Mouse (Mus musculus) forebrain, embryonic 15.5 days (tissue): ENCODE results near the gene Nacc1. TPM values are rescaled to one million over a fixed set of nuclear protein-coding genes. Genes with fewer than 3 reads are reported as not detected.
A peak's percentile ranks its signal among the peaks of the same experiment; 100 is the strongest.

ENCODE experiments used
- ATAC-seq: fragments of 200-750 bp; cut with Nextera tagmentation; replicated peaks from 2 replicates; pipeline ENCODE4 v1.8.0; 2017; ENCODE audit warnings: mild to moderate bottlenecking, moderate TSS enrichment, moderate library complexity
- H3K27ac ChIP-seq: fragments of 300-500 bp; sonication (generic); replicated peaks from 2 replicates; pipeline ENCODE4 v1.5.1; 2015; ENCODE audit warnings: mild to moderate bottlenecking, inconsistent platforms
- H3K27me3 ChIP-seq: fragments of 300-500 bp; sonication (generic); 2 replicates; pipeline ENCODE4 v1.6.1; 2015; ENCODE audit warnings: inconsistent platforms
- H3K36me3 ChIP-seq: fragments of 300-500 bp; sonication (generic); 2 replicates; pipeline ENCODE4 v1.6.1; 2015; ENCODE audit warnings: mild to moderate bottlenecking, inconsistent platforms
- H3K4me1 ChIP-seq: fragments of 300-500 bp; sonication (generic); 2 replicates; pipeline ENCODE4 v1.6.1; 2015; ENCODE audit warnings: inconsistent platforms
- H3K4me2 ChIP-seq: fragments of 300-500 bp; sonication (generic); replicated peaks from 2 replicates; pipeline ENCODE4 v1.6.1; 2015; ENCODE audit warnings: mild to moderate bottlenecking, inconsistent platforms
- H3K4me3 ChIP-seq: fragments of 300-500 bp; sonication (generic); 2 replicates; pipeline ENCODE4 v1.5.1; 2015; ENCODE audit warnings: mild to moderate bottlenecking, inconsistent platforms
- H3K9ac ChIP-seq: fragments of 300-500 bp; sonication (generic); replicated peaks from 2 replicates; pipeline ENCODE4 v1.6.1; 2015; ENCODE audit warnings: mild to moderate bottlenecking, inconsistent platforms
- H3K9me3 ChIP-seq: fragments of 300-500 bp; sonication (generic); 2 replicates; pipeline ENCODE4 v1.6.1; 2016; ENCODE audit warnings: inconsistent platforms
- WGBS: fragments of 180-500 bp; shearing (Covaris S2); methylation state at CpG from one replicate; pipeline ENCODE4 v1.1.7; 2015; ENCODE audit warnings: mixed read lengths; 5-methylcytosine and 5-hydroxymethylcytosine counted together
- polyA plus RNA-seq: library from polyadenylated mRNA; unstranded; fragments of >200 nt; fragmentation: Nextera tagmentation; extraction: Ambion mirVana; gene quantifications from 2 replicates; pipeline ENCODE4 v1.2.1, GENCODE M21; 2015

Gene Nacc1
- polyA plus RNA-seq, 1 experiment from 2014 or later, result 15.5 TPM

GRCm38 (mm10) chr8:84725246-84725940, 37.7 kb upstream of the Nacc1 start:
- peaks cover 89% of the 10 kb centered on the region for H3K4me1 ChIP-seq
- ATAC-seq, result no peak
- no peaks in the 10 kb centered on the region for H3K9me3 ChIP-seq
- 55% methylated on average over 10 of the region's 10 CpGs for whole genome bisulfite sequencing
- H3K9ac ChIP-seq, result peak overlapping the region; percentile 10
- H3K27ac ChIP-seq, result peak overlapping the region; percentile 94
- no peak overlapping the region for H3K4me3 ChIP-seq
- no peaks in the 10 kb centered on the region for H3K27me3 ChIP-seq
- H3K36me3 ChIP-seq, result peaks cover 39% of the 10 kb centered on the region
- no peak overlapping the region for H3K4me2 ChIP-seq

GRCm38 (mm10) chr8:84724683-84725082, 37.0 kb upstream of the Nacc1 start:
- ATAC-seq, result no peak
- WGBS, result 49% methylated on average over 9 of the region's 9 CpGs
- Histone ChIP-seq H3K9me3 (no peaks in the 10 kb centered on the region), H3K4me3 (no peak overlapping the region), H3K4me2 (no peak overlapping the region), H3K9ac (no peak overlapping the region), H3K27me3 (no peaks in the 10 kb centered on the region), H3K4me1 (peaks cover 81% of the 10 kb centered on the region), H3K36me3 (peaks cover 44% of the 10 kb centered on the region), H3K27ac (peak overlapping the region; percentile 94)

GRCm38 (mm10) chr8:84723571-84723900, 35.9 kb upstream of the Nacc1 start:
- ATAC-seq, result no peak
- Histone ChIP-seq H3K4me2 (peak overlapping the region; percentile 5; the same call in 1 of the 2 replicates), H3K4me3 (no peak overlapping the region), H3K27ac (peak overlapping the region; percentile 94), H3K27me3 (no peaks in the 10 kb centered on the region), H3K9ac (peak overlapping the region; percentile 39), H3K36me3 (peaks cover 48% of the 10 kb centered on the region), H3K9me3 (no peaks in the 10 kb centered on the region), H3K4me1 (peaks cover 70% of the 10 kb centered on the region)
- 16% methylated on average over 7 of the region's 7 CpGs for WGBS

- H3K4me1 ChIP-seq, result peaks cover 65% of the 10 kb centered on the region
- H3K27me3 ChIP-seq, result no peaks in the 10 kb centered on the region
- peaks cover 50% of the 10 kb centered on the region for H3K36me3 ChIP-seq
- H3K27ac ChIP-seq, result peak within 1 kb of the TSS; percentile 94
- WGBS, result 6% methylated on average over 10 of the region's 10 CpGs
- H3K4me3 ChIP-seq, result no peak within 1 kb of the TSS
- H3K4me2 ChIP-seq, result peak within 1 kb of the TSS; percentile 5; the same call in 1 of the 2 replicates
- peak; percentile 72 for ATAC-seq
- H3K9me3 ChIP-seq, result no peaks in the 10 kb centered on the region
- H3K9ac ChIP-seq, result peak within 1 kb of the TSS; percentile 39
Measured at GRCm38 (mm10) chr8:84722850-84723570, 35.3 kb upstream of the Nacc1 start, which contains the start of gene G430095P16Rik. G430095P16Rik (plus strand) TSS chr8:84723007.

- Histone ChIP-seq H3K4me2 (no peak overlapping the region), H3K36me3 (peaks cover 47% of the 10 kb centered on the region), H3K9ac (peak overlapping the region; percentile 31; the same call in 1 of the 2 replicates), H3K4me1 (peaks cover 60% of the 10 kb centered on the region), H3K9me3 (no peaks in the 10 kb centered on the region), H3K4me3 (no peak overlapping the region), H3K27me3 (no peaks in the 10 kb centered on the region), H3K27ac (peak overlapping the region; percentile 94)
- 56% methylated on average over 6 of the region's 6 CpGs for WGBS
- peak; percentile 20 for ATAC-seq
Measured at GRCm38 (mm10) chr8:84722530-84722849, 34.8 kb upstream of the Nacc1 start.

- H3K27ac ChIP-seq, result peak overlapping the region; percentile 32
- H3K4me1 ChIP-seq, result peaks cover 54% of the 10 kb centered on the region
- no peak overlapping the region for H3K4me3 ChIP-seq
- no peak overlapping the region for H3K9ac ChIP-seq
- no peaks in the 10 kb centered on the region for H3K9me3 ChIP-seq
- 80% methylated on average over 5 of the region's 5 CpGs for WGBS
- peaks cover 26% of the 10 kb centered on the region for H3K36me3 ChIP-seq
- H3K27me3 ChIP-seq, result no peaks in the 10 kb centered on the region
- ATAC-seq, result no peak
- H3K4me2 ChIP-seq, result no peak overlapping the region
Measured at GRCm38 (mm10) chr8:84718959-84719690, 31.5 kb upstream of the Nacc1 start.

- H3K36me3 ChIP-seq, result peaks cover 26% of the 10 kb centered on the region
- H3K27ac ChIP-seq, result peak overlapping the region; percentile 32
- H3K4me3 ChIP-seq, result no peak overlapping the region
- no peak overlapping the region for H3K9ac ChIP-seq
- WGBS, result 84% methylated on average over 5 of the region's 5 CpGs
- H3K9me3 ChIP-seq, result no peaks in the 10 kb centered on the region
- no peak overlapping the region for H3K4me2 ChIP-seq
- H3K27me3 ChIP-seq, result no peaks in the 10 kb centered on the region
- peaks cover 54% of the 10 kb centered on the region for H3K4me1 ChIP-seq
- no peak for ATAC-seq
Measured at GRCm38 (mm10) chr8:84718476-84718875, 30.8 kb upstream of the Nacc1 start.

GRCm38 (mm10) chr8:84716790-84717189, 29.1 kb upstream of the Nacc1 start:
- Histone ChIP-seq H3K9ac (no peak overlapping the region; the same call in 1 of the 2 replicates), H3K36me3 (peaks cover 25% of the 10 kb centered on the region), H3K27ac (peak overlapping the region; percentile 83), H3K9me3 (no peaks in the 10 kb centered on the region), H3K4me3 (no peak overlapping the region), H3K4me2 (no peak overlapping the region), H3K4me1 (peaks cover 52% of the 10 kb centered on the region), H3K27me3 (no peaks in the 10 kb centered on the region)
- ATAC-seq, result no peak
- WGBS, result 73% methylated on average over 11 of the region's 11 CpGs

- Histone ChIP-seq H3K4me1 (peaks cover 56% of the 10 kb centered on the region), H3K9me3 (no peaks in the 10 kb centered on the region), H3K4me2 (peak overlapping the region; percentile 26), H3K27ac (peak overlapping the region; percentile 83), H3K9ac (peak overlapping the region; percentile 46), H3K4me3 (0 out of 2 replicates have a peak overlapping the region, but pooled peaks have one; percentile 5), H3K27me3 (no peaks in the 10 kb centered on the region), H3K36me3 (peaks cover 17% of the 10 kb centered on the region)
- 11% methylated on average over 27 of the region's 27 CpGs for WGBS
- ATAC-seq, result no peak
Measured at GRCm38 (mm10) chr8:84715893-84716468, 28.3 kb upstream of the Nacc1 start.

- no peak overlapping the region for H3K4me3 ChIP-seq
- H3K4me2 ChIP-seq, result no peak overlapping the region
- no peak for ATAC-seq
- 49% methylated on average over 4 of the region's 4 CpGs for WGBS
- peak overlapping the region; percentile 94 for H3K27ac ChIP-seq
- H3K9me3 ChIP-seq, result no peaks in the 10 kb centered on the region
- no peaks in the 10 kb centered on the region for H3K27me3 ChIP-seq
- H3K36me3 ChIP-seq, result peaks cover 6% of the 10 kb centered on the region; the same call in 1 of the 2 replicates
- peaks cover 72% of the 10 kb centered on the region for H3K4me1 ChIP-seq
- H3K9ac ChIP-seq, result peak overlapping the region; percentile 25
Measured at GRCm38 (mm10) chr8:84714161-84714560, 26.5 kb upstream of the Nacc1 start.

GRCm38 (mm10) chr8:84713381-84713780, 25.7 kb upstream of the Nacc1 start:
- 21% methylated on average over 4 of the region's 4 CpGs for WGBS
- H3K4me1 ChIP-seq, result peaks cover 79% of the 10 kb centered on the region
- no peaks in the 10 kb centered on the region for H3K27me3 ChIP-seq
- H3K9ac ChIP-seq, result peak overlapping the region; percentile 25
- H3K4me2 ChIP-seq, result no peak overlapping the region
- no peak for ATAC-seq
- H3K4me3 ChIP-seq, result no peak overlapping the region
- H3K9me3 ChIP-seq, result no peaks in the 10 kb centered on the region
- H3K27ac ChIP-seq, result peak overlapping the region; percentile 94
- no peaks in the 10 kb centered on the region for H3K36me3 ChIP-seq

- 0% methylated on average over 3 of the region's 3 CpGs for WGBS
- peak overlapping the region; percentile 25; the same call in 1 of the 2 replicates for H3K9ac ChIP-seq
- no peak overlapping the region for H3K4me2 ChIP-seq
- peaks cover under 1% of the 10 kb centered on the region; the same call in 1 of the 2 replicates for H3K27me3 ChIP-seq
- no peaks in the 10 kb centered on the region for H3K9me3 ChIP-seq
- ATAC-seq, result no peak
- H3K4me1 ChIP-seq, result peaks cover 86% of the 10 kb centered on the region
- H3K36me3 ChIP-seq, result no peaks in the 10 kb centered on the region
- peak overlapping the region; percentile 94 for H3K27ac ChIP-seq
- H3K4me3 ChIP-seq, result no peak overlapping the region
Measured at GRCm38 (mm10) chr8:84712759-84713120, 25.1 kb upstream of the Nacc1 start.
